Mouse (Mus musculus) gastrocnemius, postnatal 36 days (tissue): ENCODE measurements around the gene Scnm1. TPM values are rescaled to one million over a fixed set of nuclear protein-coding genes. Genes with fewer than 3 reads are reported as not detected.

Experiments
- DNase-seq, 2 experiments: peaks; one replicate each; pipeline ENCODE4 v3.0.0; 2022
- intact Hi-C: fragments of 180-260 bp; cut with DNase I; formaldehyde crosslinking; loops from one replicate; pipeline ENCODE4 v1.15.1; 2025
- long read RNA-seq, 2 experiments: library from polyadenylated mRNA; stranded (forward); transcript quantifications; one replicate each; pipeline ENCODE4 v2.0.0; 2021
- total RNA-seq, 2 experiments: library from RNA; stranded (reverse); gene quantifications; 2 replicates each; pipeline ENCODE4 v1.2.3; 2021

Scnm1 gene
- 10 to 100 TPM; 21.7 to 27.3 TPM for total RNA-seq
- long read RNA-seq, experiment 1, transcript Scnm1-201 (7 exons, 1,054 nt): minor isoform, 15 of 58 reads
- long read RNA-seq, experiment 1, transcript Scnm1-204 (2 exons, 686 nt): major isoform, 27 of 58 reads
- long read RNA-seq, experiment 1, transcript Scnm1-208 (2 exons, 366 nt): minor isoform, 5 of 58 reads
- long read RNA-seq, experiment 1, partial matches to known transcripts: 3 of 58 reads
- long read RNA-seq, experiment 1, other reads (novel, unspliced or antisense): 5 of 58 reads
- long read RNA-seq, experiment 2, transcript Scnm1-202 (6 exons, 666 nt): minor isoform, 5 of 106 reads
- long read RNA-seq, experiment 2, transcript Scnm1-204 (2 exons, 686 nt): major isoform, 52 of 106 reads
- long read RNA-seq, experiment 2, transcript Scnm1-201 (7 exons, 1,054 nt): minor isoform, 34 of 106 reads
- long read RNA-seq, experiment 2, partial matches to known transcripts: 5 of 106 reads
- long read RNA-seq, experiment 2, other reads (novel, unspliced or antisense): 6 of 106 reads

DNA sequence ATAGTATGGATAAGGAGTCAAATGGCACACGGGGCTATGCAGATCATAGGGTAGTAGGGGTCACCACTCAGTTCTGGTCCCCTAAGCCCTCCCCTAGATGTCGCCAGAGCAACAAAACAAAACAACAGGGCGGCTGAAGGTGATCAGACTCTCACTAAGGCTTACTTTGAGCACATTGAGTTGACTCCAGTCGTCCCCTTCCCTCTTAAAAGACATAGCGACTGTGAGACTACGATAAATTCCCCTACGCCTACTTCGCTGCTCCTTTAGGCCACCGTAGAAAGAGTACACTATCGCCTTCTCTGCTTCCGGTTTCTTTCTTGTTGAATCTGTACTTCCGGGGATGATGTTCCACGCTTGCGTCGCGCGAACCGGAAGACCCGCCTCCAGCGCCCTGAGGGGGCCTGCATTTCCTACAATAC lies at the start of gene Scnm1, which contains the start of gene Lysmd1:
Scnm1 (minus strand) TSS at position 332 of the 422 bp plus-strand sequence.
Lysmd1 (plus strand) TSS at position 409 of the 422 bp plus-strand sequence.
- peak; percentile 85 to 86 for DNase-seq
- intact Hi-C loops: no loop called here

DNA sequence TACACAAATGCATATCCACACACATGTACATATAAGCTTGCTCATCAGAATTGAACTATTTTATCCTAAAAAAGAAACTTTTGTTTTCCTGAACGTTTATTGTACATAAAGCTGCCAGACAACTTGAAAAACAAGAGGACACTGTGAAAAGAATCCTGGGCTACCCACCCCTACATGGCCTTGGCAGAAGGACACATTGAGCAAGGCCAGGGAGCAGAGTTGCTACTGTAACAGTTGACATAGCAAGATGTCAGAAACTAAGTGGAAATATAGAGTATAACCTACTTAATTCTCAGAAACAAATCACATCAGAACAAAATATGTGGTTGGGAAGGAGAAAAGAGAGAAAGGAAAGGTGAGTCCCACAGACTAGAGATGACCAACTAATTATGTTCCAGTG lies 48.0 kb upstream of the Scnm1 start:
- no peak for DNase-seq
- intact Hi-C loops: no loop called here

DNA sequence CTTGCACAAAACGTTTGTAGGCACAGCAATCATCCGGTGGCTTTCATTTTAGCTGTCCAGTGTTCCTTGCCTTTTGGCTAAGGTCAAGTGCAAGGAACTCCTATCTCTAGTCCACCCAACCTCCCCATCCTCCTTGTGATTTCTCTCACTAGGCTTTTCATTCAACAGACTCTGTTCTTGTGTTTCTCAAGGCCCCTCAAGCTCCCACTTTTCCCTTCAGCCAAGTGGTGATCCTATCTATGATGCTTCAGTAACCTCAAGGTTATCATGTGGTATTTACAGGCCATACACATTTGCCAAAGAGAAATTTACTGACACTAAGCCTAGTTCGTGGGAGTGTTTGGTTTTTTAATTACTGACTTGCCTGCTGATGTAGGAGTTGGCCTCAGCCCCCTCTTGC lies 46.1 kb upstream of the Scnm1 start:
- DNase-seq: no peak
- intact Hi-C loops: no loop called here

DNA sequence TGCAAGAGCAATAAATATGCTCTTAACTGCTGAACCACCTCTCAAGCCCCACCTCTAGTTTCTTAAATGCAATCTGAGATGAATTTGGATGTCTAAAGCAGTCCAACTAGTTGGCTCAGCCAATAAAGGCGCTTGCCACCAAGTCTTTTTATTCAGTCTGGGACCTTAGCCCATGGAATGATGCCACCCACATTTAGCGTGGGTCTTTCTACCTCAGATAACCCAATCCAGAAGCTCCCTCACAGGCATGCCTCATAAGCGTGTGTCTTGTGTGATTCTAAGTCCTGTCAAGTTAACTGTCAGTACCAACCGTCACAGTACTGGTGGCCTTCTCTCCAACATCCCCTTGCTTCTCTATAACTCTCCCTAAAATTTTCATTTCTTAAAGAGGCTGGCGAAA lies 45.1 kb upstream of the Scnm1 start:
- DNase-seq: no peak
- intact Hi-C loops: no loop called here

DNA sequence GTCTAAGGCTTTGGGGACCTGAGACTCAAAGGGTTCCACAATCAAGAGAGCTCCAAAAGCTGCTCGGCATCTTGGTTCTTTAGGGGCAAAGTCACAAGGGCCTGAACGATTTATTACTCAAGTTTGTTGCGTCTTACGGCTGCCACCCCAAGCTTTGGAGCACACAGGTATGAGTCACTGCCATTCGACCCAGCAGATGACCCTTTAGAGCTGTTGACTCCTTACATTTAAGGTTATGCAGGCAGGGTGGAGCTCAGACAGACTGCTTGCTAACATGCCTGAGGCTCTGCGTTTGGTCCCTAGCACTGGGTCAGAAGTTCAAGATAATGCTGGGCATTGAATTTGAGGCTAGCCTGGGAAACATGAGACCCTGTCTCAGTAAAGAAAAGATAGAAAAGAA lies 43.8 kb upstream of the Scnm1 start:
- intact Hi-C loops: no loop called here
- DNase-seq: no peak

DNA sequence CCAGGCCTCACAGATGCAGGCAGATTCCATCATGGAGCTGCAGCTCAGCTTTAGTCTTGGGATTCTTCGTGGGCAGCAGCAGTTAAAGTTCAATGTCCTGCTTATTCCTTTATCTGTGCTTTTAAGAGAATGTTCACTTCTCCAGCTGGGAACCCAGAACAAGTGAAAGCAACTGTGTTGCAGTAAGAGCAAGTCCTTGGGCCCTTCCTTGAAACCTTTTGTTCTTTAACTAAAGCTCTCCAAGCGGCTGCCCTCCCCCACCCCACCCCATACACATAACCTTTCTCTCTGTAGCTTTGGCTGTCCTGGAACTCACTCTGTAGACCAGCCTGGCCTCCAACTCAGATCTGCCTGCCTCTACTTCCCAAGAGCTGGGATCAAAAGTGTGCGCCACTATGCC lies 42.7 kb upstream of the Scnm1 start:
- no peak for DNase-seq
- intact Hi-C loops: no loop called here

DNA sequence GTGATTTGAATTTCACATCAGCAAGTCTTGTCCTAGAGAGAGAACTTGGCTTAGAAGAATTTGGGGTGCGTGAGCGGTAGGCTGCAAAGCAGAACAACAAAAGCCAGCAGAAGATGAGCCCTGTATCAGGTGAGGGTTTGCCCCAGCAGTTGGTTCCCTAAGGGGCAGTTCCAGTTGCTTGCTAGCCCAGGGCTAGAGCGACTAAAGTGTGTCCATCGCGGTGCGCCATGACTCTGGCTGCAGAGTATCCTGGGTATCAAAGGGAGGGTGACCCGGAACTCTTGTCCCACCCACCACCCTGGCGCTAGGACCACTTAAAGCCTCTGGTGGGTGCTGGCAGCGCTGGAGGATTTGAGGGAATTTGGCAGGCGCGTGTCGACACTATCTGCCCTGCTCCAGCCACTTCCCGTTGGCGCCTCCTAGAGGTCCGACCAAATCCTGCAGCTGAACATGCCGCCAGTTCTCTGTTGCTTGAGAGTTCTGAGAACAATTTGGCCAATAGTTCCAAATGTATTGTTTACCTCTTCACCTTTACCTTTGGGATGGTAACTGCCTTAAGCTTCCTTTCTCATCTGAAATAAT lies 40.3 kb upstream of the Scnm1 start:
- intact Hi-C loops: loop anchor here (5.0 kb wide), 1 partner anchor 37 kb away; no protein-coding TSS in a partner anchor
- DNase-seq: peak; percentile 85 to 87

DNA sequence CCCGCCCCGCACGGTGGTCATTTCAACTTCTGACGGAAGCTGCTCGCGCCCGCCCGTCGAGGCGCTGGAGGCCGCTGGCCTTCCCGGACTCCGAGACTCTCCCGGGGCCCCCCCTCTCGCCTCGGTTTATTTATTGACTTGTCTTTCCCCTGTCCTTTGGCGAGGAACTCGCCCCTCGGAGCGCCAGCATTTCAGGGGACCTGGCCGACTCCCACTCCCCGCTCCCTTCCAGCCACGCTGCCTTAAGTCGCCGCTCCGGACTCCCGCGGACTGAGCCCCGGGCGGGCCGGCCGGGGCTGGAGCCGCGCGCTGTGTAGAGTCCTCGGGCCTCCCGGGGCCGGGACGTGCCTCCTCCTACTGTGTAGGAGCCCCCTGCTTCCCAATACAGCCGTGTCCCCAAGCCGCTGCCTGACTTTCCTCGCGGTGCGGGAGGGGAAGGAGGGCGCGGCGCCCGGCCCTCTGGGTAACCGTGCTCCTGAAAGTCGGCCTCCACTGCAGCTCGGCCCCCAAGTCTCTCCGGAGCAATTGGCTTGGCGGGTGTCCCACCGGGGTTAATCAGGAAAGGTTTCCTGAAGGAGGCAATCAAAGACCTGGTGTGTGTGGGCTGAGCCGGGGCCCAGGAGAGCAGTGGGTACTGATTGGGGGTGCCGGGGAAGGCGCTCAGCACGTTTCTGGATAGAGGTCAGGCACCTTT lies 39.6 kb upstream of the Scnm1 start:
- intact Hi-C loops: loop anchor here (5.0 kb wide), 1 partner anchor 36 kb away; no protein-coding TSS in a partner anchor
- DNase-seq: no peak

DNA sequence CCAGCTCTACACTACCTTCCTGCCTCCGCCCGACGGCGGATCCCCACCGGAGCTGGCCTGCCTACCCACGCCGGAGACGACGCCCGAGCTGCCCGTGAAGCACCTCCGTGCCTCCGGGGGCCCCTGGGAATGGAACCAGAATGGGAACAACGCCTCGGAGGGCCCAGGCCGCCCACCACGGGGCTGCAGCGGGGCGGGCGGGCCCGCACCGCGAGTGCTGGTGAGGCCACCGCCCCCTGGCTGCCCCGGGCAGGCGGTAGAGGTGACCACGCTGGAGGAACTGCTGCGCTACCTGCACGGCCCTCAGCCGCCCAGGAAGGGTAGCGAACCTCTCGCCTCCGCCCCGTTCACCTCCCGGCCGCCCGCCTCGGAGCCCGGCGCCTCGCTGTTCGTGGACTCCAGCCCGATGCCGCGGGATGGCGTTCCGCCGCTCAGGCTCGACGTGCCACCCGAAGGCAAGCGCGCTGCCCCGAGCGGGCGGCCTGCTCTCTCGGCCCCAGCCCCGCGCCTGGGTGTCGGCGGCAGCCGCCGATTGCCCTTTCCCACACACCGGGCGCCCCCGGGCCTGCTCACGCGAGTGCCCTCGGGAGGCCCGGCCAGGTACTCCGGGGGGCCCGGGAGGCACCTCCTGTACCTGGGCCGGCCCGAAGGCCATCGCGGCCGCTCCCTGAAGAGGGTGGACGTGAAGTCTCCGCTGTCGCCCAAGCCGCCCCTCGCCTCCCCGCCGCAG lies 38.9 kb upstream of the Scnm1 start:
- intact Hi-C loops: loop anchor here (5.0 kb wide), 1 partner anchor 35 kb away; no protein-coding TSS in a partner anchor
- no peak for DNase-seq

DNA sequence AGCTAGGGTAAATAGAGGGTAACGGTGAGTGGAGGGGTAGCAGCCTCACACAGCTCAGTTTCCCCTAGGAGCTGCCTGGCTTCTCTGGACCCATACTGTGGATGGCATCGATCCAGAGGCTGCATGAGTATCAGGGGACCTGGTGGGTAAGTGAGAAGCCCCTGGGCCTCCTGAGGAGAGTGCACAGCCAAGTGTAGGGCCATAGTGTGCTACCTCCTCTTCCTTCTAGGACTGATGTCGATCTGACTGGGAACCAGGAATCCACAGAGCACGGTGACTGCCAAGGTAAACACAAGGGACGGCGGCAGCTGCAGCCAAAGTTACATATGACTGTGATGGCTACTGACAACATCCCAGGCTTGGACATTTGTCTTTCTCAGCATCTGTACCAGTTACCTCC lies 37.3 kb upstream of the Scnm1 start:
- intact Hi-C loops: loop anchor here (5.0 kb wide), 1 partner anchor 34 kb away; no protein-coding TSS in a partner anchor
- no peak for DNase-seq

DNA sequence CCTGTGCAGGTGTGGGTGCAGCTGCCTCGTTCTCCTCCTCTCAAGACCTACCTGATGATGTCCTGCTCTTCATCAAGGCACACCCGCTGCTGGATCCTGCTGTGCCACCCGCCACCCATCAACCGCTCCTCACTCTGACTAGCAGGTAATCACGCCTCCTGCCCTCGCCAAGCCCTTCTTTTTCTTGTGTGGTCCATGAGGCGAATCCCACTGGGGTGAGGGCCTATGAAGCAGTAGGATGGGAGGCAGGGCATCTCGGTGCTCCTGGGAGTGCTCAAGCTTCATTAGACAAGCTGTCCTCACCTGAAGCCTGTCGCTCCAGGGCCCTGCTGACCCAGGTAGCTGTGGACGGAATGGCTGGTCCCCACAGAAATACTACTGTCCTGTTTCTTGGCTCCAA lies 36.2 kb upstream of the Scnm1 start:
- no peak for DNase-seq
- intact Hi-C loops: loop anchor here (5.0 kb wide), 1 partner anchor 33 kb away; no protein-coding TSS in a partner anchor

DNA sequence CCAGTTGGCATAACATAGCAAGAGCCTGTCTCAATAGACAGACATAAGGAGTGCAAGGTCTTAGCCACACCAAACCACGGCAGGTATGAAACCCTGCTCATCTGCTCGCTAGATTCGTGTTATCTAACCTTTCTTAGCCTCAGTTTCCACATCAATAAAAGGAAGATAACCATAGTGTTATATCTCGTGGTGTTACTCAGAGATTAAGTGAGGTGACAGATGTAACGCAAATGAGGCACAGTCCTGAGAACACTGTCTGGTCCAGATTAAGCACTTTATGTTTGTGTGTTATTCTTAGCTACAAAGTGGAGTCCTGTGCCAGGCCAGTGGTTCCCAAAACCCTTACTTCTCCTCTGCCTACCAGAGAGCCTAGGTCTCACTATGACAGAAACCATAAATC lies 31.0 kb upstream of the Scnm1 start:
- intact Hi-C loops: no loop called here
- no peak for DNase-seq

DNA sequence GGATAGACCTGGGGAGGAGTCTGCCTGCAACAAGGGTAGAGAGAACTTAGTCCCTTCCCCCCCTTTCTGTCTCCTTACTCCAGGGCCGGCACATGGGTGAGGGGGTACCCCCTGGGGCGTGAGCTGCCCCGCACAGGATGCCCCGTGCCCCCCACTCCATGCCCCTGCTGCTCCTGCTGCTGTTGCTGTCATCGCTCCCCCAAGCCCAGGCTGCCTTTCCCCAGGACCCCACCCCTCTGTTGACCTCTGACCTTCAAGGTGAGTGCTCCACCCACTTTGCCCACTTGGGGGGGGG lies 30.4 kb upstream of the Scnm1 start:
- no peak for DNase-seq
- intact Hi-C loops: no loop called here

DNA sequence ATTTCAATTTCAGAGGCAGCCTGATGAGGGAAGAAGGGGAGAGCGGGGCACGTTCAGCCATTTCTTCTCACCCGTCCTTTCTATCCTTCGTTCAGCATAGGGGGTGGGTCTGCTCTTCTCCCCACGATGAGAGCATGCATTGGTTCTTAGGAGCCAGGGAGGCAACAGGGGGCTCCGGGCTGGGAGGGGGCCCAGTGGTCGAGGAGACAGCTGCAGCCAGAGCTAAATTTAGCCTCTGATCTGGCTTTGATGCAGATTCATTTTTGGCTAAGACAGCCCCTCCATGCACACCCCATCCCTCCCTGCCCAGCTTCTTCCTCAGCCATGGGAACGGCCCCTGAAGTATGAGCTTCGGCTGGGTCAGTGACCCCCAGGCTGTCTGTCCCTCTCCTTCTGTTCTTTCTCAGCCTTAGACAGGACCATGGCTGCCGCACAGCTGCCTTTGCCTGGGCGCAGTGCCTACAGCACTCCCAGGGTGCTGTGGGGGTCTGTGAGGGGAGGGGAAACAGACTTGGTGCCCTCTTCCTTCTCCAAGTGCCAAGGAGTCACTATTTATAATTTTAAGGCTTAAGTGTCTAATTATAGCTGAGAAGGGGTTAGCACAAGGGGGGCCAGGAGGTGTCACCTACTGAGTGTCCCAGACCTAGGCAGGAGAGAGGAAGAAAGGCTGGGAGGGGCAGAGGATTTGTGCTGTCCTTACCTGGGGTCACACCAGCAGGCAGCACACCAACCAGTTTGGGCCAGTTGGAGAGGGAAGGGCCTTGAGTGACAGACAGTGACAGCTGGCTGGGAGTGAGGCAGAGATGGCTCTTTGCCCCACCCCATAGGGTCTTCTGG lies 29.8 kb upstream of the Scnm1 start:
- intact Hi-C loops: no loop called here
- DNase-seq: peak; percentile 61 to 72

DNA sequence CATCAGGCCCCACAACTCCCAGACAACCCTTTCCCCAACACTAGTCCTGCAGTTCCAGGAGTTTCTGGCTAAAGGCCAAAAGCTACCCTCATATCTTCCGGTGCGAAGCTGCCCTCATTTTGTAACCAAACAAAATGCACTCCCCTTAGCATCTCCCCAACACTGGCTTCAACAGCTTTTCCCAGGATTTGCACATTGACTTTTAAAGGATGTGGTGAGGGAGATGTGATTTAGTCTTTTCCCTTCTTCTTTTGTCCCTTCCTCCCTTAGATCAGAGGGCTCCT lies 28.5 kb upstream of the Scnm1 start:
- DNase-seq: no peak
- intact Hi-C loops: no loop called here

DNA sequence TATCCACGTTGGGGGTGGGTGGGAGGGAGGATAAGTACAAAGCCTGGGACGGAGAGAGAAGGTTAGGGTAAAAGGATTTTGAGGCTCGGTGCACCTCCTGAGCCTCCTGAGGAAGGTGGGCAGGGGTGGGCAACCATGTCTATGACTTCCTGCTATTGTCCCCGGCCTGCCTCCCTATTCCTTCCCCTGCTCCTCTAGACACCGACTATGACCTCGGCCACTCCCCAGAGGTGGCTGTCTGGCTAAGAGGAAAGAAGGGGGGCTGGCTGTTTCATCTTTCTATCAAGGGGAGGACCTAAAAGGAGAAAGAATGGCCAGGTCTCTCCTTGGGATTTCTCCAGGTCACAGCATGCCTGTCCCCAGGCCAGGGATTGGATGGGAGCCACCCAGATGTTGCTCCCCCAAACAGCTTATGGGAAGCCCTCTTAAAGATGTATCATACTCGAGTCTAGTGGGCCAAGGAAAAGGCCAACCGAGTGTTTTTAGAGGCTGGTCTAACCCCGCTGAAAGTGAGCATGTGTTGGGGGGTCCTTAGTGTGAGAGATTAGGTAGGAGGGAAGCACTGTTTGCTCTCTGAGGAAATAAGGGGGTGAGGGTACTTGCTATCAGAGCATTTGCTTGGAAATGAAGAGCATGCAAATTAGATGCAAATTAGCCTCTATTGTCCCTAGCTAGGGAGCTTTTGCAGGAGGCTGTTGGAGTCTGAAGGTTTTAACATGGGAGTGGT lies 28.0 kb upstream of the Scnm1 start:
- intact Hi-C loops: no loop called here
- no peak for DNase-seq

DNA sequence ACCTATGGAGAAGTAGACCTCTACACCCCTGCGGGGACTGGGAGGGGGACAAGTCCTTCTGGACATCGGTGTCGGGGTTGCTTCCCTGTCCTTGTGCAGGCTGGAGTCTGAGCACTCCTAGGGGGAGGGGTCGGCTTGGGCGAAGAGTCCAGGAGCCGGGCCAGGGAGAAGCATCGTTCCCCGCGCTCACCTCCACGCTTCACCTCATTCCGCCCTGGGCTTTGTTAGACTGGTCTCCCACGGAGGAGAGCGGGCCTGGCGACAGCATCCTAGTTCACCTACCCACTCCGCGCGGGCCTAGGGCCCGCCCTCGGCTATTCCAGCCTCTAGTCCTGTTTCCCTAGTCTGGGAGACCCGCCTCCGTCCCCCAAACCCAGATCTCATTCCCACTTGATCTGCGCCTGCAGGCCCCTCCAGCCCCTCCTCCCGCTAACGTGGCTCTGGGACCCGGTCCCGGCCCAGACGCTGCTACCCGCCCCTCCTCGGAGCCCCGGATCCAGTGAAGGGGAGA lies 27.3 kb upstream of the Scnm1 start:
- no peak for DNase-seq
- intact Hi-C loops: no loop called here

DNA sequence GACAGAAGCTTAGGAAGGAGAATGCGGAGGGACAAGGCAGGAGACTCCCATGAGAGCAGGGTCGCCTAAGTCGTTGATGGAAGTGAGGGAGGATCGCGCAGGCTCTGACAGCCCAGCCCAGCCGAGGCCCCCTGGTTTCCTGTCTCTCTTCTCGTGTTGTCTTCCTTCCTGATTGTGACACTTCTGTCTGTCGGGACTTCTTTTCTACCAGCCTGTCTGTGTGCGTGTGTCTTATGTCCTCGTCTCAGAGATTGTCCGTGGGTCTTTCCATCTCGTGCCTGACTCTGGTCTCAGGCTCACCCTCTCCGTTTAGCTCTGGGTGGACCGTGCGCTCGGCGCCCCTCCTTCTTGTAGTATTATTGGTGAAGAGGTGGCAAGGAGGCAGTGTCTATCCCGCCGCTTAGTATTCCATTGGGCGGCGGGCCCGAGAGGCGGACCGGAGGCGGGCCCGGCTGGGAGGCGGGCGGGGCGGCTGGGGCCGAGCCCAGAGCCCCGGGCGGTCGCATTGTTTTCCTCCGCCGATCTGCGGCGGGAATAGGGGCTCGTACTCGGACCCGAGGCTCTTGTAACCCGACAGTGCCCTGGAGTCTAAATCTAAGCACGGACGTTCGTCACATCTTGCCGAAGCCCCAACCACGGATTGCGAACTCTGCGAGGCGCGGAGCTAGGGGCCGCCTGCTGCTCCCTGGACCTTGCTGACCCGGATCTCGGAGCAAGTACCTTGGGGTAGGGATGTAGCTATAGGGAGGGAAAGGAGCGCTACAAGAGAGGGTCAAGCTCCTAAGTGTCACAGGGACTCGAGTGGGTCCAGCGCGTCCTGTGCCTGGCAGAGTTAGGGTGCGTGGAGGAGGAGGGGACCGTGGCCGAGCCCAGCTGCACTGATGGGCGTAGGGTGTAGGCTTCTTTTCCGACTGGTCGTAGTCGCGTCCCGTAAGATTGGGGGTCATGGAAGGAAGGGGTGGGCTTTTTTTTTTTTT lies 26.5 kb upstream of the Scnm1 start, which contains the start of gene Sema6c:
Sema6c (plus strand) TSS at position 471 of the 977 bp plus-strand sequence.
- peak; percentile 86 to 90 for DNase-seq
- intact Hi-C loops: no loop called here
